Mouse (Mus musculus): ENCODE results near the gene Bmp5.

Gene Bmp5

DNA sequence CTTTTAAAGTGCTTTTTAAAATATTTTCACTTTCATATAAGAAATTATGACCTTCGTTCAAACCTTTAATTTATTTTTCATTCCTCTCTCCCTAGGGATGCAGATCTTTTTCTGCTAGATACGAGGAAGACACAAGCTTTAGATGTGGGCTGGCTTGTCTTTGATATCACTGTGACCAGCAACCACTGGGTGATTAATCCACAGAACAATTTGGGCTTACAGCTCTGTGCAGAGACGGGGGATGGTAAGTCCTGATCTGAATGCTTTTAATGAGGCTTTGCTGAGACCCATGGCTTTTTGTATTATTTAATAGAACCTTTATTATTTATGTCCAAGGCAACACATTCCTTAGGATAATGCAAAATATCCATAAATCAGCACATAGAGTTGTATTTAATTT, 64.3 kb downstream of the Bmp5 start:
- no peak for DNase-seq (ENCODE audit: low spot score in 2 of 2)

- no peak for DNase-seq (ENCODE audit: low spot score in 2 of 2)
Observed at GRCm38 (mm10) chr9:75840841-75841240, 65.7 kb downstream of the Bmp5 start.

DNA sequence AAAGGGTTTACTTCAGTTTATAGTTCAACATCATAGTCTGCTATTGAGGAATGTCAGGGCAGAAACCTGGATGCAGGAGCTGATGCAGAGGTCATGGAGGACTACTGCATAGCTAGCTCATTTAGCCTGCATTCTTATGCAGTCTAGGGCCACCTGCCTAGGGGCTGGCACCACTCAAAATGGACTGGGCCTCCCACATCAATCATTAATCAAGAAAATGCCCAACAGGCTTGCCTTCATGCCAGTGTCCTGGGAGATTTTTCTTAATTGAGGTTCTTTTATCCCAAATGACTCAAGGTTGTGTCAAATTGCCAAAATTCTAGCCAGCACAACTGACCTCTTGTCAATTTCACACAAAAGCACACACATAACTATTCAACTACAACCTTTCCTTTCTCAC, 70.8 kb downstream of the Bmp5 start:
- DNase-seq (ENCODE audit: low spot score in 2 of 2): no peak

DNA sequence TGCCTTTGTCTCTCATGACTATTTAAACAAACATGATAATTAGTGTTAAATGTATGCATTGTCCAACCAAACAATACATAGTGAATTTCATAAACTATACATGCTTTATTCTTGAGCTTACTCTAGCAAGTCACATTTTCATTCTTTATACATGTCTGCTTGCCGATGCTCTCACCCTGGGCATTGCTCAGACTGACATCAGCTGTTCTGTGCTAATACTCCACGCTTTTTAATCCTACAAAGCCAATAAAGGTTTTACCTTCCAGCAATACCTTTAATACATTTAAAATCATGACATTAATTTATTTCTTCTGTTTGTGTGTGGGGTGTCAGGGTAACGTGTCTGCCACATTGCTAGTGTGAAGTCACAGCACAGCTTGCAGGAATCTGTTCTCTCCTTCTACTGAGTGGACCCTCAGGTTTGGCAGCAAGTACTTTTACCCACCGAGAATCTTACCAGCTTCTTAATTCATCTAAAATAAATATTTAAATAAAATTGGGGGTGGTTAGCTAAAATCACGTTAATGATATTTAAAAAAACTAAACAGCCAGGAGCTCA, 75.6 kb downstream of the Bmp5 start:
- no peak for DNase-seq (ENCODE audit: low spot score in 2 of 2)

- no peak for DNase-seq (ENCODE audit: low spot score in 2 of 2)
Observed at GRCm38 (mm10) chr9:75858161-75858560, 83.0 kb downstream of the Bmp5 start.

DNA sequence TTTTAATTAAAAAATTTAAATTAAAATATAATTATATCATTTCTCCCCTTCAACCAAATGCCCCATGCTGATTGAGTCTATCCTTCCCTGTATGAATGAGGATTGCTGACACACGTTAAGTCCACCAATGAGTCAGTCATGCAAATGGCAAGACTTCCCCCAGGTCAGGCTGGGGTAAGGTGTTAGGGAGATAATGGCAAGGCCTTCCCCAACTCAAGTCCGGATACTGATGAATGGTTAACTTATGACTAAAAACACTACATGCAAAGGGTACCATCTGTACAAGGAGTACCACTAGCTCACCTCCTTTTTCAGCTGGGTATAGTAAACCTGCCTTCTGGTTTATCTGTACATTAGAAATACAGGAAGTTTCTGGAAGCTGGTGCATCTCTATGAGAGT, 83.8 kb downstream of the Bmp5 start:
- no peak for DNase-seq (ENCODE audit: low spot score in 2 of 2)

GRCm38 (mm10) chr9:75870332-75871177, 95.4 kb downstream of the Bmp5 start:
- DNase-seq (ENCODE audit: low spot score in 2 of 2): no peak

DNA sequence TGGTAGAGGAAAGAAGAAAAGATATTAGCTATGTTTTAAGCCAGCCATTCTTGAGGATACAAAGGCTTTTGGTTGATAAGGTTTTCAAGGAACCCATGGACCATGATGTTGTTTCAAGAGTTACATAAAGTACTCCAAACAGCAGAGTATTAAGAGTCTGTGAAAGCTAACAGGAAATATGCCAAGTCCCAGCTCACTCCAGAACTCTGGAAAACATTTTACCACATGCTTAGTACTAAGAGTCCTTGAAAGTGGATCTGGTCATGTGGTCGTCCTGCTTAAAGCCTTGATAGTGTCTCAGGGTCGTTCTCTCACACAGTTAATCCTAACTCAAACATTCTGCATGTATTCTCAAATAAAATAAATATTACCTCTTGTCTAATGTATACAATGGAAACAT, 101.2 kb downstream of the Bmp5 start:
- DNase-seq (ENCODE audit: low spot score in 2 of 2): no peak

GRCm38 (mm10) chr9:75883481-75884190, 108.5 kb downstream of the Bmp5 start:
- no peak for DNase-seq (ENCODE audit: low spot score in 2 of 2)

DNA sequence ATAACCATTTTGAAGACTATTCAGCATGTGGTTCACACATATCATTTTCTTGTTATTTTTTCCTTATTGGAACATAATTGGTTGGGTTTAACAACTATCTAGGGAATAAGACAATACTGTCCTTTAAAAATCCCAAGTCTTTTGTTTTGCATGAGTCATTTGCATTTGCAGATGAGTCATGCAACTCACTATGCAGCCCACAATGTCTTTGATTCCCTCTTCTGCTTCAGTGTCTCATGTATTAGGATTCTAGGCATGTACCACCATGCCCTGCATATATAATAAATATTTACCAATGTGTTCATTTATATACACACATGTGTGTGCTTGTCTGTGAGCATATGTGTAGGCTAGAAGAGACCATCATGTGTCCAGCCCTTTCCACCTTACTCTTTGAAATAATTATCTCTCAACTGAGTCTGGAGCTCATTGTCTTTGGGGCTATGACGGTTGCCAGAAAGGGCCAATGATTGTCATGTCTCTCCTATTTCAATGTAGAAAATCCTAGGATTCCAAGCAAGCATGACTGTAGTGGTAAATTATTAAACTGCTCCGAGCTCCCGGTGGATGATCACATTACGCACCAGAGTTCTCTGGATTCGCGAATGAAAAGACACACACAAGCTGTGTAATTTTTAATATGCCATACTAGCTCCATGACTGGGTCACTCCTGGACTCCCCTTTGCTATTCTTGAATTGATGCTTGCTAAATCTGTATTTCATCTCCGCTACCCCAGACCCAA, 111.8 kb downstream of the Bmp5 start:
- no peak for DNase-seq (ENCODE audit: low spot score in 2 of 2)

DNA sequence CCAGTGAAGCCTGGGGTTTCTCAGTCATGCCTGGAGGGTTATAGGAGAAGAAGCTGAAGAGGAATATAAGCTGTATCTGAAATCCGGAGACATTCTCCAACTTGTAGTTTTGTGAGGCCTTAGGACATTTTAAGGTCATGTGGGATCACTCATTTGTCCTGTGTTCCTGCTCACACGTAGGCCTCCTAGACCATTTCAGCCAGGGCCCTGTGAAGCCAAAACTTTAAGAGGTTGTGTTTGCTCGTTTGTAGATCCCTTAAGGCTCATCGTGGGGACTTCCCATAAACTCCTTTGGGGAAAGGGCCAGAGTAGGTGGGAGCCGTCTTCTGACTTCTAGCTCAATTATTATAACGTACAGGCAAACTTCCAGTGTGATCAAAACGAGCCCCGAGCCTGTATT, 121.8 kb downstream of the Bmp5 start:
- no peak for DNase-seq (ENCODE audit: low spot score in 2 of 2)

GRCm38 (mm10) chr9:75898022-75898421, 122.9 kb downstream of the Bmp5 start:
- DNase-seq (ENCODE audit: low spot score in 2 of 2): no peak

DNA sequence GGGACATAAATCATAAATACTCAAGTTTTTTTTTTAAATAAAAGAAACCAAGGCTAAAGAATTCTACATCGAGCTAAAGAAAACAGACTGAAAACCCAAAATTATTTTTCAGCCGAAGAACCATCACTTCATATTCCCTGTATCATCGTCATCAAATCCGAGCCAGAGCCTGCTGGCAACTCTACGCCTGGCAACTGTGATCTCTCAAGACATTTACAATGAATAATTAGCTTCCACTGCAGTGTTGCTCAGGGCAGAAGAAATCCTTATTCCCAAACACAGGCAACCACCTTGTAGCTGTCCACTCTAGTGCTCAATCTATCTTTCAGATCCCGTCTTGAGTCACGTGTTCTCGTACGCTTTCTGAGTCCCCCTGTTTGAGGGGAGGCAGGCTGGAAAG, 126.1 kb downstream of the Bmp5 start:
- DNase-seq (ENCODE audit: low spot score in 2 of 2): no peak

DNA sequence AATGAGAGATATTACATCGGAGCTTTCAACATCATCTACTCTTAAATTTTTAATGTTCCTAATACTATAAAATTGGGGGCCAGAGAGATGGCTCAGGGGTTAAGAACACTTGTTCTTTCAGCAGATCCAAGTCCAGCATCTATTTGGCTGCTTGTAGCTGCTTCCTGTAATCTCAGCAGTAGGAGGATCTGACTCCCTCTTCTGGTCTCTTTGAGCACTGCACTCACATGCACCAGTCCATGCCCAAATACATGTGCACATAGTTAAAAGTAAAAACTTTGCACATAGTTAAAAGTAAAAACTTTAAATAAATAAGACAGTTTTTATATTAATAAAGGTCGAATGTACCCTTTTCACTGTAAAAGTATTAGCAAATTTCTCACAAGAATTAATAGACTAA, 130.3 kb downstream of the Bmp5 start:
- DNase-seq (ENCODE audit: low spot score in 2 of 2): no peak

- DNase-seq (ENCODE audit: low spot score in 2 of 2): no peak
Observed at GRCm38 (mm10) chr9:75910112-75910799, 135.1 kb downstream of the Bmp5 start.

- DNase-seq (ENCODE audit: low spot score in 2 of 2): no peak
Observed at GRCm38 (mm10) chr9:75911542-75911941, 136.4 kb downstream of the Bmp5 start.

- no peak for DNase-seq (ENCODE audit: low spot score in 2 of 2)
Observed at GRCm38 (mm10) chr9:75916027-75916426, 140.9 kb downstream of the Bmp5 start.

DNA sequence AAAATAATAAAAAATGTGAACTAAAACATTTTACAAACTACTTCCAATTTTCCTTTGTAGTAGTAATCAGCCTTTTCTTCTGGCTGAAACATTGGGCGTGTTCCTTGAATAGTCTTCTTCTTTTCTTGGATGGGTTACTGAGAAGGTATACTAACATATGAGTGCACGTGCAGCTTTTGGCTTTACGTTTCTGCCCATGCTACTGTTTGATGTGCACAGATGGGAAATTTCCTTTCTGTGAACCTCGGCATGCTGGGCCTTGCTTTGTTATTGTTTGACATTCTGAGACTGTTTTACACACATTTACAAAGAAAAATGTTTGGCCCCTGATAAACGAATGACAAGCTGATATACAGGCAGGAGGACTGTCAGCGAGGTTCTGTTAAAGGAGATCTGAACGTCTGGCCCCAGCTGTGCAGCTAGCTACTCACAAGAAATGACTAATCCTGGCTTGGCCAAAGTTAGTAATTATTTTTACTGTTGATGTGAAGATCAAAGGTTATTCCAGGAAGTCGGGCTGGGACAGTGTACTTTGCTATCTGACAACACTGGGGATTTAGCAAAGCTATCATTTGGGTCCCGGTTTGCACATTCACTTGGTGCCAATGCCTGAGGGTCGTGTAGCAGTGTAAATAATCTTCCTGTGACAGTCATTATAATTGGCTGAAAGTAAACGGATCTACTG, 152.2 kb downstream of the Bmp5 start:
- DNase-seq (ENCODE audit: low spot score in 2 of 2): no peak

DNA sequence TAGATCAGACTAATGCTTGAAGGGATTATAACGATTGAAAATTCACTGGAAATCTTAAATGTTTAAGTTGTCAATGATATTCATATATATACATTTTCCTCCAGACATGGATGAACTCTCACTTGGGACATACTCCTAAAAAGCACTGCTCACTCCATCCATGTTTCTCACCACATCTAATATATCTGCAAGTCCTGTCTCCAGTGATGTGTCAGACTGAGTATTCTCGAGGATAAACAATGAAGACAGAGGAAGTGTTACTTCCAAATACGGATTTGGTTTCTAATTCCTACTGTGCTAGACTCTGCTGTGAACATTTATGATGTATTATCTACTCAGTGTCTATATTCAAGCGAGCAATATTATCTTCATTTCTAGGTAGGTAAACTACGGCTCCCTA, 152.9 kb downstream of the Bmp5 start:
- DNase-seq (ENCODE audit: low spot score in 2 of 2): no peak

GRCm38 (mm10) chr9:75944663-75945062, 169.5 kb downstream of the Bmp5 start:
- no peak for DNase-seq (ENCODE audit: low spot score in 2 of 2)

Measured in natural killer cell, adult 2 months (primary cell).